Mouse (Mus musculus) ZHBTc4 (cell line): ENCODE measurements around the gene Bod1l.

Experiments used
- DNase-seq: peaks from one replicate; pipeline ENCODE4 v3.0.0-alpha.2; 2011; ENCODE audit warnings: low read depth, low spot score

The Bod1l gene

GRCm38 (mm10) chr5:41801622-41802021 is 42.5 kb downstream of the Bod1l start:
- no peak for DNase-seq

DNA sequence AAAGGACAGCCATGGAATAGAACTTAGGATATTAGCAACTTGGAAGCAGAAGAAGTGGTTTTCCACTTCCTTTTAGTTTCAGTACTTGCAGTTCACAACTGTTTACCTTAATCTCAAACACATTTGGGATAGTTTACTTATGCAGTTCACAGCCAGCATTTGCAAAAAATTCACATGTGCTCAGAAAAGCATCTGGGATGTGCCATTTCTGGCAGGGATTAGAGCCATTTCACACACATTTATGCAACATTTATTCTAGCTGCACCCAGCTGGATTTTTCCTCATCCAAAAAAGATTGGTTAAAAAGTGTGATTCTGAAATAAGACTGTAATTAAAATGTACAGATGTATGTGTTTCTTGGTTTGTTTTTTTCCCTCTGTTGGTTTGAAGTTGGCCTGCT is 49.7 kb downstream of the Bod1l start:
- DNase-seq: no peak

GRCm38 (mm10) chr5:41790517-41790916 is 53.6 kb downstream of the Bod1l start:
- DNase-seq: no peak

GRCm38 (mm10) chr5:41788877-41789276 is 55.2 kb downstream of the Bod1l start:
- no peak for DNase-seq

DNA sequence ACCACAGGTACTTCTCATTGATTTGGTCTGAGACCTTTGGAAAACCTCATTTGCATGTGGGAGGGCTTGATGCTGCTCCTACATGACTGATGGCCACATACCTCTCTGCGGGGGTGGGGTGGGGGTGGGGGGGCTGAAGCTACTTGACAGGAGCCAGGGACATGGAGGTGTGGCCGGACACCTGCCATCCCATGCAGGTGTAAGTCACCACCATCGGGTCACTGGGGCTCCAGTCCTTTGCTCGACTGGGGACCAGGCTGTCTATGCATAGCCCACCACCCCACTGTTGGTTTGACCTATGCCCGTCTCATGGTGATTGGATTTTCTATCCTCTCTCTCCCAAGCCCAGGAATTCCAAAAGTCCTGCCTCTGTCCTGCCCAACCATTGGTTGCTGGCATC is 62.2 kb downstream of the Bod1l start:
- no peak for DNase-seq

- no peak for DNase-seq
Measured at GRCm38 (mm10) chr5:41780026-41780425, 64.1 kb downstream of the Bod1l start.

GRCm38 (mm10) chr5:41775728-41776127 is 68.4 kb downstream of the Bod1l start:
- DNase-seq: no peak

DNA sequence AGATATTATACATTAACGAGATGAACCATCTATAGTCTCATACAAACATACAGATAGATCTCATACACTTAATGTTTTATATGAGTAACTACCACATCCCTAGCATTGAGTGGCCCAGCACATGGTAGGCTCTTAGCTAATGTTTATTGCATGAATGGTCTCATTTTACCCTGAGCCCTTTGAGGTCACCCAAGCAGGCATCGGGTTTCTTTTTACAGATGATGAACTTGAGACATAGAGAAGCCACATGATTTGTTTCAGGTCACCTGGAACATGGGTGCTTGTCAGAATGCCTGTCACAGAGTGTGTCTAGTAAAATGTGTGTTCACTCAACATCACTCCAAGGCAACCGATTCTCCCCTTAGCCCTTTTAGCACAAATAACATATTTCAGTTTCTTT is 68.8 kb downstream of the Bod1l start:
- no peak for DNase-seq

- peak; percentile 89 for DNase-seq
Measured at GRCm38 (mm10) chr5:41768382-41769040, 75.6 kb downstream of the Bod1l start.

DNA sequence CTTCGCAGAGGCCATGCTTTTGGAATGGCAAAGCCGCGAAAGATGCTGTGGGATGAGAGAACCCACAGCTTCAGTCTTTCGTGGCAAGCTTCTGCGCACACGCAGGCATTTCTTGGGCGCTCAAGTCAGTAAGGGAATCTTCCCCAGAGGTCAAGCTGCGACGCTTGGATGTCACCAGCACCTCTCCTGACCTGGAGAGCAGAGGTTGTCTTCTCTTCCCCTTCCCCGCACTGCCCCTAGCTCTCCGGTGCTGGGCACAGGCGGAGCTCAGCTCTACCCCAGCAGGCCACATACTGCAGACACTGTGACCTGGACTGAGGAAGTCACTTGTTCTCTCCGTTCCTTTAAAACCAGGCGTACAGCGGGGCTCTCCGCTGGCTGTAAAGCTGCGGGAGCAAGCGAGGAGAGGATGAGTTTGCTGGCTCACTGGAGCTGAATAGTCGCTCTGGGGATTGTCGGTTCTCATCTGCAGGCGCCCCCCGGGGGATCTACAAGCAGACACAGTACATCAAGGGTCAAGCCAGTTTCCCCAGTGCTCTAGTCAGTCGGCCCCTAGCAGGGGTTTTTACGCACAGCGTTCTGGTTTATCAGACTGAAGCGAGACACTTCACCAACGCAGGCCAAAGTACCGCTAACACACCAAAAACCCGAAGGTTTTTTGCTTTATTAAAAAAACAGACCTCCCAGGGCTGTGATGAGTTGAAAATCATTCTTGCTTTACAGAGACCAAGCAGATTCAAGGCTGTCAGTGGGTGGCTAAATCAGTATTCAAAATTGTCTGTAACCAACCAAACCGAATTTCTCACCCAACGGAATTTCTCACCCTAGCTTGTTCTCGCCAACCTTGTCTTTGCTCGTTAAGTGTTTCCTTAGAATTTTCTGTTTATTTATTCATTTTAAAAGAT is 76.6 kb downstream of the Bod1l start:
- peak; percentile 48 for DNase-seq

DNA sequence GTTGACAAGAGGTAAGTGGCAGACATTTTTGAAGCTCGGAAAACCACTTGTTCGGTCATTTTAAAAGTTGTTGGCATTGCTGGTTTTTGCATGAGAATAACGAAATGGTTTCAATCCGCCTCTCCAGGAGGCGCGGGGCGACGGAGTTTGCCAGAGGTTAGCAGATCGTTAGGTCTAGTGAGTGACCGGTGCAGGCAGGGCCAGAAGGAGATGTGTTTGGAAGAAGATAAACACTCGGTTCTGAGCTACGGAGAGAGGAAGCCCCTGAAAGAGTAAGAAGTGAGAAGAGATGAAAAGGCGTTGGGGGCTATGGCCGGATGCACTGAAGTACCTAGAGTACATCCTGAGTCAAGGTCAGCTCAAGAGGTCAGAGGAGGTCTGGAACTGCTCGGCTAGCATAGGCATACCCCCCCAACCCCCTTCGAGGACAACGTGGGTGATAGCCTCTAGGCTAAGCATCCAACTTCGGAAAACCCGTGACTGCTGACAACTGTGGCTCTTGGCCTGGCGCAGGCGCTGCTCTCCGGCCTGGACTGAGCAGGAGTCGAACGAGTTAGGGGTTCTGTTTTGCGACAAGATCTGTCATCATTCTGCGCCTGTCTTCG is 77.6 kb downstream of the Bod1l start:
- peak; percentile 34 for DNase-seq

GRCm38 (mm10) chr5:41765626-41766405 is 78.3 kb downstream of the Bod1l start:
- peak; percentile 71 for DNase-seq

DNA sequence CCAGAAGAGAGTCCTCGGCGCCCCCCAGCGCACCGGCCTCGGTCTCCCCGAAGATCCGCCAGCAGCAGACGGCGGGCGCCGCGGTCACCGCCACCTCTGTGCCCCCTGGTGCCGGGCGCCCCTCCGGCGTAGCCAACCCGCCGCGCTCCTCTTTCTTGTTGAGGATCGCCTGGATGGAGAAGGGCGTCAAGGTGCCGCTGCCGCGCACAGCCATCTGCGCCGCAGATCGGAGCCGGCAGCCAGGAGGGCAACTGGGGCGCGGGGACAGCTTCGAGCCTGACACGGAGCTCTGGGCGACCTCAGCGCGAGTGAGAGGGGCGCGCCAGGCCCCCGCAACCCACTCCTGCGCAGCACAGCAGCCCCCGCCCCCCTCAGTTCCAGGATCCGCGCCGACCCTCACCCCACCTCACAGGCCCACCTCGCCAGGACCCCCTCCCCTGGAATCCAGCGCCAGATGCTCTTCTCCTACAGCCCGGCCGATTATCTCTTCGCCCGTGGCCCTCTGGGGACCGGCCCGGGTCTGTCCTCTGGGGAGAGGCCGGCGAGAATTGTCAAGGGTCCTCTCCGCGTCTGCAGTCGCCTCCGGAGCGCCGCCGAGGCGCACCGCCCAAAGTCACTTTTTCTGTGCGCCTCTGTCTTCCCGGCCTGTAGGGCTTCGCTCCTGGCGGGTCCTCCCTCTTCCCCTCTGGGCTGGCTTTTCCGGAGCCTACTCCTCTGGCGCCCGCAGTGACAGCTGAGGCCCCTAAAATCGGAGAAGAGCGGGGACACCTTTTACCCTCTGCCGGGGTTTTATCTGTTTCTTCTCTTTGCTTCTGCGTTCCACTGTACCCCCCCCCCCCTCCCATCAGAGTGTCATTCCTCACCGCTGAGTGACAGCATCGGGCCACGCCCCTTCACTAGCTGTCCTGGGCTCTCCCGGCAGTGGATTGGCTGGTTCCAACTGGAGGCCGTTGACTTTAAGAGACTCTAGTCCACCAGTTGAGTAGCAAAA is 80.1 kb downstream of the Bod1l start, which contains the start of gene Nkx3-2:
Gene Nkx3-2 (minus strand): TSS at position 771 of the 991 bp plus-strand sequence.
- DNase-seq: peak; percentile 83

- peak; percentile 63 for DNase-seq
Measured at GRCm38 (mm10) chr5:41762947-41763730, 81.0 kb downstream of the Bod1l start.

DNA sequence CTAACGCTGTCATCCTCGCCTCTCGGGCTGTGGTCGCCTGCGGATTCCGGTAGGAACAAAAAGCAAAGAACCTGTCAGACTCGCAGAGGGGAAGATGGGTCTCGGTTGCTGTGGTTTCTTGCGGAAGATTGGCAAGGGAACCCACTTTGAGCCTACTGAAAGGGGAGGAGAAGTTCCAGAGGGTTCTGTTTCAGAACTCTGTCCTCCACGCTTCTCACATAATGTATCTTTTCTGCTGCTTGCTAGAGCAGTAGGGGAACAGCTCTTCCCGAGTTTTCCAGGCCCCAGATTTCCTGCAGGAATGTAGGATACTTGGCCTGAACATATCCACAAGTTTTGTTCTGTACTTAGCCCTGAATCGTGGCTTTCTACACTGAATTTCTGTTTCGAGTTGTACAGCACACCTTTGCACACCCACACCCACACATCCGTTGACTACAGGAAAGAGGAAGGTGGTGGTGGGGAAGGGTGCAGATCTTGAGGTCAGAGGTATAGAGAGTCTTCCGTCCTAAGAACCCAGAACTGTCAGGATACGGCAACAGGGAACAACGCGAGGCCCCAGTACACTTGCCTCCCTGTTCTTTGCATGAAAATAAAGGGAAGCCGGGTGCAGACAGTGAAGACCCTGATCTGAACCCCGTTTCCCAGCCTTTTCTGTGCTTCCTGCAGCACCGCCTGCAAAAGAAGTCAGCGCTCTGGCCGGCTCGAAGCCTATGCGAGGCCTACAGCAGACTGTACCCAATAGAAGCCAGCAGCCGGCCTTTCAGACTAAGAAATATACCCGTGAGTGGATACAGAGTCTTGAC is 81.8 kb downstream of the Bod1l start:
- DNase-seq: peak; percentile 26

GRCm38 (mm10) chr5:41761509-41762140 is 82.5 kb downstream of the Bod1l start:
- peak; percentile 59 for DNase-seq

- peak; percentile 40 for DNase-seq
Measured at GRCm38 (mm10) chr5:41760831-41761508, 83.1 kb downstream of the Bod1l start.

DNA sequence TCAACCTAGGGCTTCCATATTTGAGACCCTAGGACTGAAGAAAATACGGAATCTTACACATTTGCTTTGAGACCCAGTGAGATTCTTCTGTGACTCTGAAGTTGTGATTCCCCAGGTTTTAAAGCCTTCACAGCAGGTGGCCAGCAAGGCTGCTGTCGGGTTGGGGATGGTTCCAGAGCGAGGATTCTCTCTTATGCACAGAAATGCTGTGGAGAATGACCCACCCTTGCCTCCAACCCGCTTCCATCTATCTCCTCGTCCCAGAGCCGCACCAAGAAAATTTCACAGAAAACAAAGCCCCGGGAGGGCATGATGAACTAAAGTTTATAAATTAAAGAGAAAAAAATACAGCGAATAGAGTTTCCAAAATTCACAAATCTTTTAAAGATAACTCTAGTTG is 84.0 kb downstream of the Bod1l start:
- DNase-seq: peak; percentile 70
